Mouse (Mus musculus) MEL (cell line): ENCODE measurements around the gene Man2a1.

Source experiments
- CHD2 ChIP-seq: IDR thresholded peaks from 2 replicates; pipeline ENCODE4 v1.6.1; 2011; ENCODE audit warnings: low read length, improper control_type of control experiment
- CTCF ChIP-seq, 3 experiments: IDR thresholded peaks in 2 of 3; conservative IDR thresholded peaks in 1 of 3; 2 replicates each; pipeline ENCODE4 v1.5.1; 2011 to 2012; ENCODE audit warnings: low read length in 3 of 3, low read depth in 2 of 3, mild to moderate bottlenecking in 2 of 3, improper control_type of control experiment in 1 of 3, inconsistent platforms in 1 of 3, mixed read lengths in 1 of 3, moderate library complexity in 1 of 3; ENCODE audit not compliant: control insufficient read depth in 1 of 3, insufficient read depth in 1 of 3, poor library complexity in 1 of 3, severe bottlenecking in 1 of 3
- E2F4 ChIP-seq: IDR thresholded peaks from 2 replicates; pipeline ENCODE4 v1.6.1; 2011; ENCODE audit warnings: low read depth, low read length, improper control_type of control experiment, borderline replicate concordance
- GATA1 ChIP-seq: IDR thresholded peaks from 2 replicates; pipeline ENCODE4 v1.6.1; 2011; ENCODE audit warnings: low read depth, low read length, improper control_type of control experiment
- MAFK ChIP-seq: IDR thresholded peaks from 2 replicates; pipeline ENCODE4 v1.6.1; 2011; ENCODE audit warnings: low read depth, mild to moderate bottlenecking, low read length, improper control_type of control experiment, borderline replicate concordance
- MAX ChIP-seq: IDR thresholded peaks from 2 replicates; pipeline ENCODE4 v1.6.1; 2011; ENCODE audit warnings: low read length, improper control_type of control experiment
- MAZ ChIP-seq: IDR thresholded peaks from 2 replicates; pipeline ENCODE4 v1.6.1; 2012; ENCODE audit warnings: low read depth, mild to moderate bottlenecking, inconsistent platforms, low read length, improper control_type of control experiment
- POLR2A ChIP-seq, 2 experiments: IDR thresholded peaks; 2 replicates each; pipeline ENCODE4 v1.6.1; 2011 to 2012; ENCODE audit warnings: low read length in 2 of 2, mild to moderate bottlenecking in 2 of 2, control low read depth in 1 of 2, improper control_type of control experiment in 1 of 2, low read depth in 1 of 2, moderate library complexity in 1 of 2; ENCODE audit not compliant: control insufficient read depth in 1 of 2, insufficient read depth in 1 of 2, poor library complexity in 1 of 2
- TAL1 ChIP-seq: IDR thresholded peaks from 2 replicates; pipeline ENCODE4 v1.6.1; 2012; ENCODE audit warnings: mild to moderate bottlenecking, inconsistent platforms, low read length, moderate library complexity, mixed read lengths
- TBP ChIP-seq: IDR thresholded peaks from 2 replicates; pipeline ENCODE4 v1.8.0; 2011; ENCODE audit warnings: low read depth, low read length, improper control_type of control experiment

DNA sequence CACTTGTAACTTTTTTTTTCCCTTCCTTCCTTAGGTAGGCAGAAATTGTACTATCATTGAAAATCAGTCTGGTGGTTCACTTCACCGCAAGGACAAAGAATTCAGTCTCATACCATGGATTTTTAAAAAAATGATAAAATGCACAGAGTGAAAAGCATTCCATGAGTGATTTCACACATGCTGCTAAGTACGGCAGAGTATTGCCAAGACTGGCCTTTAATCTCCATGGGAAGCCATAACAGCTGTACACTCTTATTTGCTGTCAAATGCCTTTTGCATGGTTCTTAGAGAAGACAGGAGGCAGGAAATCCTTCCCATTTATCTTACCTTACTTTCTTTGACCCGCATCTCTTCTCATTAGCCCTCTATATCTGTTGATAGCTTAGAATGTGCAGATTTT is 45.6 kb upstream of the Man2a1 start:
- TF ChIP-seq TBP, result no peak
- no peak for TF ChIP-seq E2F4
- TF ChIP-seq CHD2, result no peak
- TF ChIP-seq CTCF (IDR thresholded peaks at IDR 0.05 in 2 of 3, conservative IDR thresholded peaks at IDR 0.05 in 1 of 3; ENCODE audit: control insufficient read depth in 1 of 3, insufficient read depth in 1 of 3, low read depth in 2 of 3, low read length in 3 of 3, poor library complexity in 1 of 3, severe bottlenecking in 1 of 3), result no peak
- TF ChIP-seq MAX, result no peak
- no peak for TF ChIP-seq MAZ
- TF ChIP-seq POLR2A (IDR thresholded peaks at IDR 0.05; ENCODE audit: control insufficient read depth in 1 of 2, insufficient read depth in 1 of 2, low read depth in 1 of 2, low read length in 2 of 2, poor library complexity in 1 of 2), result no peak
- TF ChIP-seq GATA1, result no peak
- TF ChIP-seq TAL1, result no peak
- TF ChIP-seq MAFK, result no peak
